Mouse (Mus musculus) G1E (cell line): Measurements from ENCODE around the gene 1700013G24Rik.

Source experiments
- CTCF ChIP-seq: IDR thresholded peaks from 2 replicates; pipeline ENCODE4 v1.5.1; 2012; ENCODE audit warnings: low read depth, low read length, inconsistent platforms, mixed read lengths
- GATA1 ChIP-seq: IDR thresholded peaks from 2 replicates; pipeline ENCODE4 v1.6.1; 2012; ENCODE audit warnings: borderline replicate concordance, low read length, inconsistent platforms, mixed read lengths
- POLR2AphosphoS5 ChIP-seq: IDR thresholded peaks from 2 replicates; pipeline ENCODE4 v1.6.1; 2012; ENCODE audit warnings: low read depth, low read length, inconsistent platforms; ENCODE audit not compliant: insufficient replicate concordance
- TAL1 ChIP-seq: conservative IDR thresholded peaks from 2 replicates; pipeline ENCODE4 v1.6.1; 2012; ENCODE audit warnings: low read depth, low read length, inconsistent platforms, mixed read lengths

DNA sequence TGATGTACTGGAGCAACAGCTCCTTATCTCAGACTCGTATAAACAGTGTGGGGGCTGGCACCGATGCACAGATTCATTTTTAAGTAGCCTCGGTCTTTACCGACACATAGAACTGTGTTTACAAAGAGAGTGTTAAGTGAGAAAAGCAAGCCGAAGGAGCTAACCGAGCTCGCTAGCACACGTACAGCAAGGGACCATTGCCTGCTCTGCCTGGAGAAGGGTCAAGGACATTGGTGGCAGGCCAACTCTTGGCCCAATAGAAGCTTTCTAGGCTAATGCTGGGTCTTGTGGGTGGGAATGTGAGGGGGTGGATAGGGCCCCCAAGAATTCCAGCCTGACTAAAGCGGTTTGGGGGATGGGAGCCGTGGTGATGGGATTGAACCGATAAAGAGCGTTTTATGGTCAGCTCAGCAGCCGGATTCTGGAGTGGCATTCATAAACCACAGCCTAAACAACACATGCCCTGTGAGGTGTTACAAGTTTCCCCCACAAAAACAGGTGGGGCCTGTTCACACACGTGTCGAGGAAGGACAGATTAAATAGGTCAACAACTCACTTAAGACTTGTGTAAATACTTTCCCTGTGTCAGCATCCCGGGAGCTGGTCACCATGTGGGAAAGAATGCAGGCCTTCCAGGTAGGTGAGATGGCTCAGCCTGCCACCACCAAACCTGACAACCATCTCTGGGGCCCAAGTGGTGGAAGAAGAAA is 9.1 kb downstream of the 1700013G24Rik start:
- no peak for TF ChIP-seq GATA1
- TF ChIP-seq POLR2AphosphoS5, result no peak
- TF ChIP-seq TAL1, result no peak
- TF ChIP-seq CTCF, result no peak
